Mouse (Mus musculus) hindbrain, embryonic 15.5 days (tissue): ENCODE results near the gene Mical3. TPM values are rescaled to one million over a fixed set of nuclear protein-coding genes. Genes with fewer than 3 reads are reported as not detected.
"Not testable (repeated sequence)": the region's sequence is repeated elsewhere in the genome, so short reads cannot be mapped to it uniquely, and the experiment has no call there.

Experiments
- ATAC-seq: fragments of 200-750 bp; cut with Nextera tagmentation; 2 replicates; pipeline ENCODE4 v1.8.0; 2017; ENCODE audit warnings: low read depth, moderate number of reproducible peaks, moderate TSS enrichment; ENCODE audit not compliant: low FRiP score
- H3K27ac ChIP-seq: fragments of 300-500 bp; sonication (generic); replicated peaks from 2 replicates; pipeline ENCODE4 v1.5.1; 2015; ENCODE audit warnings: mild to moderate bottlenecking, inconsistent platforms
- H3K27me3 ChIP-seq: fragments of 300-500 bp; sonication (generic); 2 replicates; pipeline ENCODE4 v1.6.1; 2015; ENCODE audit warnings: control low read depth, inconsistent platforms
- H3K36me3 ChIP-seq: fragments of 300-500 bp; sonication (generic); 2 replicates; pipeline ENCODE4 v1.6.1; 2015; ENCODE audit warnings: control low read depth, inconsistent platforms
- H3K4me1 ChIP-seq: fragments of 300-500 bp; sonication (generic); replicated peaks from 2 replicates; pipeline ENCODE4 v1.6.1; 2015; ENCODE audit warnings: control low read depth, inconsistent platforms
- H3K4me2 ChIP-seq: fragments of 300-500 bp; sonication (generic); 2 replicates; pipeline ENCODE4 v1.6.1; 2015; ENCODE audit warnings: moderate library complexity, mild to moderate bottlenecking, inconsistent platforms
- H3K4me3 ChIP-seq: fragments of 300-500 bp; sonication (generic); 2 replicates; pipeline ENCODE4 v1.5.1; 2015; ENCODE audit warnings: mild to moderate bottlenecking, inconsistent platforms
- H3K9ac ChIP-seq: fragments of 300-500 bp; sonication (generic); 2 replicates; pipeline ENCODE4 v1.6.1; 2015; ENCODE audit warnings: inconsistent platforms
- H3K9me3 ChIP-seq: fragments of 300-500 bp; sonication (generic); 2 replicates; pipeline ENCODE4 v1.6.1; 2016; ENCODE audit warnings: control low read depth, inconsistent platforms
- WGBS: fragments of 180-500 bp; shearing (Covaris S2); methylation state at CpG from one replicate; pipeline ENCODE4 v1.1.7; 2015; 5-methylcytosine and 5-hydroxymethylcytosine counted together
- polyA plus RNA-seq: library from polyadenylated mRNA; unstranded; fragments of >200 nt; fragmentation: Nextera tagmentation; extraction: Ambion mirVana; gene quantifications from 2 replicates; pipeline ENCODE4 v1.2.1, GENCODE M21; 2015

The Mical3 gene
- polyA plus RNA-seq, 1 experiment from 2014 or later = 34.4 TPM

DNA sequence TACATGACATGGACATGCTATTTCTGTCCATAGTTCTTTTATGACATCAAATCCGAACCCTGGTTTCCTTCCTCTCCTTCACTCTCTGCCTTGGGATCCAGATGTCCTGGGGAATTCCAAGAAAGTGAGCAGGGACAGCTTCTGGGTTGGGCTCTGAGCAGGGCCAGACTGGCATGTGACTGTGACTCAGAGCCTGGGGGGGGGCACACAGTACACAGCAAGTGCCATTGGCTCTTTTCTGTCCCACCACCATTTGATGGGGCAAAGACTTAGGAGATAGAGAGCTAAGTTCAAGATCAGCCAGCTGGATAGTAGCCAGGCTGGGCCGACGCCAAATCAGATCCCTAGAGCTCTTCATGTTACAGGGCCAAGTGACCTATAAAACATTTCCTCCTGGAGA is 203.0 kb downstream of the Mical3 start:
- Histone ChIP-seq H3K4me3 (no peak overlapping the region), H3K27me3 (no peaks in the 10 kb centered on the region), H3K27ac (no peak overlapping the region), H3K4me1 (no peaks in the 10 kb centered on the region), H3K9ac (no peak overlapping the region), H3K36me3 (peaks cover 16% of the 10 kb centered on the region; the same call in 1 of the 2 replicates), H3K4me2 (no peak overlapping the region), H3K9me3 (no peaks in the 10 kb centered on the region)
- WGBS = 82% methylated on average over 3 of the region's 3 CpGs
- no peak for ATAC-seq

DNA sequence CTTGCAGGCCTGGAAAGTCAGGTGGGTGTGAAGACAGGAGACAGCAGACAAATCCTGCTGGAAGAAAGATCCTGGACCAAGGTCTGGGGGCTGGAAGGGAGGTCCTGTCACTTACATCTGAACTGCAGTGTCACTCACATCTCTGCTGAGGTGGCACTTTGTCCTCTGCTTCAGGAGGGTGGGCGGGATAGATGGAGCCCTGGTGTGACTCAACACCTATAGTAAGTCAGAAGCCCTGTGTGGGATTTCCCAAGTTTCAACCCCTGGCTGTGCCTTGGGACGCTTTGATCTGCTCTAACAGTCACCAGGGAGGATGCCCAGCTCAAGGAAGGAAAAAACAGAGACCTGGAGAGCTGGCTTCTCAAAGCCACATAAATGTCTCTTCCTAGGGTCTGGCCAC is 203.9 kb downstream of the Mical3 start:
- H3K9ac ChIP-seq = no peak overlapping the region
- no peak for ATAC-seq
- H3K27me3 ChIP-seq = no peaks in the 10 kb centered on the region
- no peaks in the 10 kb centered on the region for H3K4me1 ChIP-seq
- no peaks in the 10 kb centered on the region for H3K9me3 ChIP-seq
- H3K27ac ChIP-seq = no peak overlapping the region
- 64% methylated on average over 2 of the region's 2 CpGs for WGBS
- no peak overlapping the region for H3K4me2 ChIP-seq
- peaks cover 7% of the 10 kb centered on the region; the same call in 1 of the 2 replicates for H3K36me3 ChIP-seq
- H3K4me3 ChIP-seq = no peak overlapping the region

DNA sequence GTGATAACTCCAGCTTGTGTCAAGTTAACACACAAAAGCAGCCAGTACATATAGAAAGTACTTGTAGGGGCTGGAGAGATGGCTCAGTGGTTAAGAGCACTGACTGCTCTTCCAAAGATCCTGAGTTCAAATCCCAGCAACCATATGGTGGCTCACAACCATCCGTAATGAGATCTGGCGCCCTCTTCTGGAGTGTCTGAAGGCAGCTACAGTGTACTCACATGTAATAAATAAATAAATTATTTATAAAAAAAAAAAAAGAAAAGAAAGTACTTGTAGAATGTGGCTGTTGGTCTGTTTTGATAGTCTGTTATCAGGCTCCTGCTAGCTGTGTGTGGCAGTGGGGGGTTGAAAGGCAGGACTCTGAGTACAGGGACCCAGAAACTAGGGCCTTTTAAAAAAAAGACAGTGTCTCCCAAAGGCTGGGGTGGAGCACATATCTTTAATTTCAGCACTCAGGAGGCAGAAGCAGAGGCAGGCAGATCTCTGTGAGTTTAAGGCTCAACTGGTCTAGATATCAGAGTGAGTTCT is 205.9 kb downstream of the Mical3 start:
- 70% methylated on average over 2 of the region's 2 CpGs for WGBS
- not testable (repeated sequence) for ATAC-seq, H3K9me3 ChIP-seq, H3K9ac ChIP-seq, H3K36me3 ChIP-seq, H3K27me3 ChIP-seq, H3K4me1 ChIP-seq, H3K4me2 ChIP-seq, H3K4me3 ChIP-seq, H3K27ac ChIP-seq

DNA sequence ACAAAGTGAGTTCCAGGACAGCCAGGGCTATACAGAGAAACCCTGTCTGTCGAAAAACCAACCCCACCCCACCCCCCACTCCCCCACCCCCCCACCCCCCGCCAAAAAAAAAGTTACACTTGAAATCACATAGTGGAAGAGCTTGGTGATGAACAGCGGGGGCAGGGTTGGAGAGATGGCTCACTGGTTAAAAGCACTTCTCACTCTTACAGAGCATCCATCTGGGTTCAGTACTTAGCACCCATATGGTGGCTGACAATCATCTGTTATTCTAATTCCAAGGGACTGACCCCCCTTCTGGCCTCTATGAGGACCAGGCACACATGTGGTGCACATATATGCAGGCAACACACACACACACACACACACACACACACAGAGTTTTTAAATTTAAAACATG is 212.8 kb downstream of the Mical3 start:
- ATAC-seq = no peak
- no peak overlapping the region for H3K4me2 ChIP-seq
- H3K4me3 ChIP-seq = no peak overlapping the region
- no peaks in the 10 kb centered on the region for H3K36me3 ChIP-seq
- H3K27me3 ChIP-seq = no peaks in the 10 kb centered on the region
- no peak overlapping the region for H3K27ac ChIP-seq
- H3K4me1 ChIP-seq = peaks cover 21% of the 10 kb centered on the region
- 71% methylated on average over 3 of the region's 3 CpGs for WGBS
- no peaks in the 10 kb centered on the region for H3K9me3 ChIP-seq
- no peak overlapping the region for H3K9ac ChIP-seq

DNA sequence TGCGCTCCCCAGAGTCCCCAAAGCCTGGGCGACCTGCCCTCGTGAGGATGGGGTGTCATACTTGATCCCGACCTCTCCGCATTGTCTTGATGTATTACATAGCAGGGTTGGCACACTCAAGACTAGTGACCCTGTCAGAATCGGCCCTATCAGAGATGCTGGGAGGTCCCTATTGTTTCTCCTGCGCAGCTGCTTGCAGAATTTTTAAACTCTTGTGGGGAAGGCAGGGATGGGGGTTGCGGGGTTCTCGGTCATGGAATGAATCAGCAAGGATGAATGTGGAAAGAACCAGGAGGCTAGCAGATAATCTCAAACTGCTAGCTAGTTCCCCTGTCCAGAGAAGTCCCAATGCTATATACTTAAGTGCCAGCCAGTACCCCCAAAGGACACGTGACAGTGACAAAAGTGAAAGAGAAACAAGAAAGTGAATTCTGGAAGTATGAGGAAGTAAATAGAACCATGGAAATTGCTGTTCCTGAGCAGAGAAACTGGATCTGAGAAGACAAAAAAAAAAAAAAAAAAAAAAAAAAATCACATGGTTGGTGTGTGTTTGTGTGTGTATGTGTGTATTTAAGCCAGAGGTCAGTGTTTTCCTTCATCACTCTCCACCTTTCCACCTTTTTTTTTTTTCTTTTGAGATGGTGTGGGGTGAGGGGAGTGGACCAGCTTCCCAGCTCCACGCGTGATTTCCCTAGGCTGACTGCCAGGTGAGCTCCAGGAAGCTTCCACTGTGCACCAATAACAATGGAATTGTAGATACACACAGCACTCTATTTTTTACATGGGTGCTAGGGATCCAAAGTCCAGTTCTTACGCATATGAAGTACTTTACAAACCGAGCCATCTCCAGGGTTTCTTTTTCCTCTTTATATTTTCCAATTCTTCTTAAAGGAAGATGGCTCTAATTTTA is 213.6 kb downstream of the Mical3 start:
- not testable (repeated sequence) for H3K9me3 ChIP-seq

DNA sequence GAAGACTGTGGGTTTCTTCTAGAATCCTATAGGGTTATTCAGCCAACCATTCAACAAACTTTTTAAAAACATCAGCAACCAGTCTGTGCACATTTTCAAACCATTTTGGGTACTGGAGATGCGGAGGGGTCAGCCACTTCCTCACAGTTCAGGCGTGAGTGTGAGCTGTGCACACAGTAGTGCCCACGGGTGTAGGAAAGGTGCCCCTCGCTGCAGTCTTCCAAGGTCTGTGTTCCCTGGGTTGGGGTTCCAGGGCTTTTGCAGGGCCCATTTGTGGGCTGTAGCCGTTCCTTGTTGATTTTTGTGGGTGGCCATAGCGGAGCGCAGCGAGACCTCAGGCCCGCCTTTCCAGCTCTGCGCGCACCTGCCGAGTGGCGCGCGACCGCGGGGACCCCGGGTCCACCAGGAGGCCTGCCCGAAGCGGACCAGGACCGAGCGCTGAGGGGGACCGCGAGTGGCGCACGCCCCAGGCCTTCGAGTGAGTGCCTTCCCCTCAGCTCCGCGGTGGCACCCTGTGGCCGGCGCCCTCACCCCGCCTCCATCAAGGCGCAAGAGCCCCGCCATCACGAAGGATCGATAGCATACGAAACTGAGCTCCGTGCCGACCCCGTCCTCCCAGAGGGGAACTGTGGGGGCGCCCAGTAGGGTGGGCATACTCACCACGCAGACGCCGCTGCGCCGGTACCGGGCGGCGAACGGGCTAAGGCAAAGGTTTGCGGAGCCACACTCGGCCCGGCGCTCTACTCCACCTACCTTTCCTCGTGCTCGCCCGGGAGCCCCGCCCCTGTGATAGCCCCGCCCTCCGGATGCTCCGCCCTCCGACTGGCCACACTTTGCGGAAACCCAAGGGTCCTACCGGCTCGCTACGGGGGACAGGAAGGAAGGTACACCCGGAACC is 214.5 kb downstream of the Mical3 start, which contains the start of gene Bid:
Gene Bid (minus strand): TSS at position 780 of the 898 bp plus-strand sequence.
- 1% methylated on average over 67 of the region's 67 CpGs for WGBS
- peak within 1 kb of the TSS; percentile 56 for H3K9ac ChIP-seq
- H3K27me3 ChIP-seq = no peaks in the 10 kb centered on the region
- H3K4me1 ChIP-seq = peaks cover 21% of the 10 kb centered on the region
- H3K36me3 ChIP-seq = no peaks in the 10 kb centered on the region
- ATAC-seq = peak; percentile 91
- H3K4me2 ChIP-seq = peak within 1 kb of the TSS; percentile 85
- H3K9me3 ChIP-seq = no peaks in the 10 kb centered on the region
- peak within 1 kb of the TSS; percentile 71 for H3K4me3 ChIP-seq
- 0 out of 2 replicates have a peak within 1 kb of the TSS, but pooled peaks have one; percentile 2 for H3K27ac ChIP-seq

More for the DNA sequence above, 213.6 kb downstream of the Mical3 start:
- peak overlapping the region; percentile 56 for H3K9ac ChIP-seq
- peak overlapping the region; percentile 85 for H3K4me2 ChIP-seq
- H3K4me3 ChIP-seq = peak overlapping the region; percentile 71
- H3K27me3 ChIP-seq, ATAC-seq, H3K36me3 ChIP-seq: not testable (repeated sequence)
- peaks cover 21% of the 10 kb centered on the region for H3K4me1 ChIP-seq
- H3K27ac ChIP-seq = 0 out of 2 replicates have a peak overlapping the region, but pooled peaks have one; percentile 2
- 25% methylated on average over 10 of the region's 14 CpGs for WGBS

DNA sequence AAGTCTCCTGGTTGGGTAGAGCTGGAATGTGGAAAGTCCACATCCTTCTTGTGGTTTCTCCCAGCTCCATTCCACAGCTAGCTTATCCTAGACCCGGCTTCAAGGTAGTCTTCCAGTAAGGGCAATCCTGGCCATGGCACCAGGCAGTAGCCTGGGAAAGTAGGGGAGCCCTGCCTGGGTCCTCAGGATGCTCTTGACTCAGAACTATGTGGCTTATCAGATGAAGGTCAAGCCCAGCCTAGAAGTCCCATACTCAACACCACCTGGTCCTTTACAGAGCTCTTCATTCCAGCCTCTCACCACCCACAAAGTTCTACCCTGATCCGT is 215.2 kb downstream of the Mical3 start:
- H3K9me3 ChIP-seq = no peaks in the 10 kb centered on the region
- H3K36me3 ChIP-seq = no peaks in the 10 kb centered on the region
- no peak overlapping the region for H3K27ac ChIP-seq
- no peaks in the 10 kb centered on the region for H3K27me3 ChIP-seq
- ATAC-seq = peak; percentile 1; the same call in 1 of the 2 replicates
- WGBS = 41% methylated on average over 2 of the region's 2 CpGs
- H3K4me2 ChIP-seq = peak overlapping the region; percentile 85
- H3K9ac ChIP-seq = peak overlapping the region; percentile 56; the same call in 1 of the 2 replicates
- peaks cover 21% of the 10 kb centered on the region for H3K4me1 ChIP-seq
- H3K4me3 ChIP-seq = peak overlapping the region; percentile 71

DNA sequence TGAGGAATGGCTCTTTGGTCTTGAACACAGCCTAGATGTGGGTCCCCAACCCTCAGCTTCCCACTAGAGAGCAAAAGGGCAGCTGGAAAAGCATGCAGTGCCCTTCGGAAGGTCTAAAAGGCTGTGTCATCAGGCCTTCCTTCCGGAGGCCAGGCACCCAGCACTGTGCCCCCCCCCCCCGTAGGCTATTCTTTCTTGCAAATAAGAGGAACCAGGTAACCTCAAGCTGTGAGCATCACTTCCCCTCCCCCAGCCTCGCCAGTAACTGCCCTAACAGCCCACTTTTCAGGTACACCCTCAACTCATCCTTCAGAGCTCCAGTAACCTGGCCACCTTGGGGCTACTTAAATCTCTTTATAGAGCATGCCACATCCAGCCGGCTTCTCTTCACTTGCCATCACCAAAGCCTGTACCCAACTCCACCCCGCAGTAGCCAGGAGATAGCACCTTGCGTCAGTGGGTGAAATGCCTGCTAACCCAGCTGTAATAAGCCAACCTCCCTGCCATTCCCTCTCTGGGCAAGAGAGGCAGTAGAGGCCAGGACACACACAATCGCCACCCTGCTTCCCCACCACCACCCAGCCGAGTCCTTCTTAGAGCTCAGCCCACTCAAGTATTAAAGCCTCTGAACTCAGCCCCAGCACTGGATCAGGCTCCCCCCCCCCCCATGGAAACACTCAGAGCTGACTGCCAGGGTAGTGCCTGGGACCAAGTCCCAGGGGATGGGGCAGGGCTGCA is 215.7 kb downstream of the Mical3 start:
- peak; percentile 24; the same call in 1 of the 2 replicates for ATAC-seq
- Histone ChIP-seq H3K27ac (no peak overlapping the region), H3K4me1 (peaks cover 21% of the 10 kb centered on the region), H3K4me2 (peak overlapping the region; percentile 85), H3K9ac (no peak overlapping the region), H3K36me3 (no peaks in the 10 kb centered on the region), H3K4me3 (peak overlapping the region; percentile 71; the same call in 1 of the 2 replicates), H3K9me3 (no peaks in the 10 kb centered on the region), H3K27me3 (no peaks in the 10 kb centered on the region)
- 42% methylated on average over 9 of the region's 9 CpGs for WGBS

DNA sequence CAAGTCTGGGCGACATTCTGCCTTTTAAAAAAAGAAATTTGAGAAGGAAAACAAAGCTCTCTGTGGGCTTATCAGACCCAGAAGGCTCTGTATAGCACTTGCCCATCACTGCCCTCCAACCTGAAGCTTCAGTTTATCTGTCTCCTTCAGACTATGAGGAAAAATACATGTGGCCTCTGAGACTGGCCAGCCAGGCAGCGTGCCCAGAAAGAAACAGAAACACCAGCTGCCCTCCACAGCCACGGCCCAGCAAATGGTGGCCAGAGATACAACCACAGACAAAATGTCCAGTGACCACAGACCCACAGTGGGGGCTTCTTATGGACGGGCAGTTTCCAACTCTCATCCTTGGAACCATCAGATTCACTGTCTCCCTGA is 216.3 kb downstream of the Mical3 start:
- H3K4me2 ChIP-seq = no peak overlapping the region
- H3K27ac ChIP-seq = no peak overlapping the region
- ATAC-seq = no peak
- H3K9ac ChIP-seq = no peak overlapping the region
- H3K27me3 ChIP-seq = no peaks in the 10 kb centered on the region
- WGBS = 81% methylated on average over 4 of the region's 4 CpGs
- peaks cover 21% of the 10 kb centered on the region for H3K4me1 ChIP-seq
- H3K9me3 ChIP-seq = no peaks in the 10 kb centered on the region
- no peaks in the 10 kb centered on the region for H3K36me3 ChIP-seq
- H3K4me3 ChIP-seq = no peak overlapping the region

DNA sequence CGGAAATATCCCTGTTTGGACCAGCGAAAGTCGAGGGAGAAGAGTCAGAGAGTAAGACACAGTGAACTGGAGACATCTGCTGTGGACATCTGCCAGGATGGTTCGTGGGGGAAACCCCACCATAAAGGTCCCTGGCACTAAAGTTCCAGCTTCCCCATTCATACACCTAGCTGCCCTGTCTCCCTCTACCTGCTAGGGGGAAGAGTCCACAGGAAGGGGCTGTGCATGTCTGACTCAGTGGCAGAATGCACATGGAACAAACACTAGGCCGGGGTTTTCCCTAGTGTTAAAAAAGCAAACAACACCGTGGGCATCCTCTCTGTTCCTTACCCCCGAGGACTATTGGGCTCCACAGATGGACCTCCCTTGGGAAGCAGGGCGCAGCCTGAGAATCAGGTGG is 217.0 kb downstream of the Mical3 start:
- 86% methylated on average over 8 of the region's 8 CpGs for WGBS
- H3K9me3 ChIP-seq = no peaks in the 10 kb centered on the region
- H3K27ac ChIP-seq = no peak overlapping the region
- ATAC-seq = no peak
- H3K4me2 ChIP-seq = no peak overlapping the region
- H3K36me3 ChIP-seq = no peaks in the 10 kb centered on the region
- H3K9ac ChIP-seq = no peak overlapping the region
- no peak overlapping the region for H3K4me3 ChIP-seq
- H3K27me3 ChIP-seq = no peaks in the 10 kb centered on the region
- peaks cover 21% of the 10 kb centered on the region for H3K4me1 ChIP-seq

DNA sequence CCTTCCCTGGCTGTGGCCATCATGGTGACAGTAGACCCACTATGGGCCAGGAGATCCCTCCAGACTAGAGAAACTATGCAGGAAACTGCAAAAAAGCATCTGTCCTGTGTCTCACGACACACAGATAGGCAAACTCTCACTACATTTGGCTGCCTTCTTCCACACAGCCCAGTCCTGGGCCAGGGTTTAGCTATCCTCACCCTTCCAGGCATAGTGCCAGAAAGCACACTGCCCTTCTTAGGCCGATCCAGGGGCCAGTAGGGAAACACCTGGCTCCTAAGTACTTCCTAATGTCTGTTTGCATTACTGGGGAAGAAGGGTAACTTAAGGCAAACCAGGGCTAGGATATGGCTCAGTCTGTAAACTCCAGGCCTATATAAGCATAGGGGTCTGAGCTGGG is 217.9 kb downstream of the Mical3 start:
- Histone ChIP-seq H3K27ac (no peak overlapping the region), H3K36me3 (no peaks in the 10 kb centered on the region), H3K9ac (no peak overlapping the region), H3K4me3 (no peak overlapping the region), H3K4me2 (no peak overlapping the region), H3K4me1 (peaks cover 21% of the 10 kb centered on the region), H3K27me3 (no peaks in the 10 kb centered on the region), H3K9me3 (no peaks in the 10 kb centered on the region)
- ATAC-seq = no peak
- 75% methylated on average over 2 of the region's 2 CpGs for WGBS
